Mouse (Mus musculus) kidney, postnatal 36 days (tissue): Measurements from ENCODE around the gene Trak1.
"Not testable (repeated sequence)": the region's sequence is repeated elsewhere in the genome, so short reads cannot be mapped to it uniquely, and the experiment has no call there.

Source experiments
- DNase-seq, 2 experiments: peaks; one replicate each; pipeline ENCODE4 v3.0.0; 2021 to 2022; ENCODE audit warnings: mixed read lengths in 2 of 2

The Trak1 gene

GRCm38 (mm10) chr9:121320433-121320832 is 23.1 kb downstream of the Trak1 start:
- DNase-seq = no peak

GRCm38 (mm10) chr9:121321118-121321517 is 23.8 kb downstream of the Trak1 start:
- DNase-seq = no peak

GRCm38 (mm10) chr9:121322034-121322433 is 24.7 kb downstream of the Trak1 start:
- no peak for DNase-seq

- not testable (repeated sequence) for DNase-seq
Measured at GRCm38 (mm10) chr9:121328342-121328741, 31.0 kb downstream of the Trak1 start.

- DNase-seq = no peak
Measured at GRCm38 (mm10) chr9:121329181-121329580, 31.9 kb downstream of the Trak1 start.

- DNase-seq = no peak
Measured at GRCm38 (mm10) chr9:121330065-121330464, 32.8 kb downstream of the Trak1 start.

GRCm38 (mm10) chr9:121331438-121331837 is 34.1 kb downstream of the Trak1 start:
- no peak for DNase-seq

- peak; percentile 69 to 74 for DNase-seq
Measured at GRCm38 (mm10) chr9:121331878-121332630, 34.8 kb downstream of the Trak1 start.

- no peak for DNase-seq
Measured at GRCm38 (mm10) chr9:121333559-121333958, 36.3 kb downstream of the Trak1 start.

GRCm38 (mm10) chr9:121334311-121334851 is 37.1 kb downstream of the Trak1 start:
- DNase-seq = no peak

- peak; percentile 77 to 86 for DNase-seq
Measured at GRCm38 (mm10) chr9:121335568-121335967, 38.3 kb downstream of the Trak1 start.

GRCm38 (mm10) chr9:121336324-121336946 is 39.1 kb downstream of the Trak1 start:
- no peak for DNase-seq

GRCm38 (mm10) chr9:121337216-121337937 is 40.1 kb downstream of the Trak1 start:
- DNase-seq = peak; percentile 46 to 48

- DNase-seq = no peak
Measured at GRCm38 (mm10) chr9:121337938-121338289, 40.6 kb downstream of the Trak1 start.

GRCm38 (mm10) chr9:121341832-121342231 is 44.5 kb downstream of the Trak1 start:
- no peak for DNase-seq

- DNase-seq = peak; percentile 78 to 90
Measured at GRCm38 (mm10) chr9:121342510-121343110, 45.3 kb downstream of the Trak1 start.

- DNase-seq = peak in 1 of 2 experiments; percentile 63
Measured at GRCm38 (mm10) chr9:121343122-121343876, 46.0 kb downstream of the Trak1 start.

GRCm38 (mm10) chr9:121344344-121344743 is 47.0 kb downstream of the Trak1 start:
- no peak for DNase-seq

- DNase-seq = peak; percentile 80 to 92
Measured at GRCm38 (mm10) chr9:121345427-121346130, 48.3 kb downstream of the Trak1 start.

GRCm38 (mm10) chr9:121346635-121347034 is 49.3 kb downstream of the Trak1 start:
- DNase-seq = no peak

GRCm38 (mm10) chr9:121347981-121348380 is 50.7 kb downstream of the Trak1 start:
- peak; percentile 59 to 65 for DNase-seq
